Mouse (Mus musculus) hindbrain, postnatal 0 days (tissue): ENCODE results near the gene Gm17190. TPM values are rescaled to one million over a fixed set of nuclear protein-coding genes. Genes with fewer than 3 reads are reported as not detected.

ENCODE experiments used
- ATAC-seq: fragments of 200-750 bp; cut with Nextera tagmentation; 2 replicates; pipeline ENCODE4 v1.8.0; 2017; ENCODE audit warnings: mild to moderate bottlenecking, moderate TSS enrichment, moderate library complexity
- DNase-seq: peaks from one replicate; pipeline ENCODE4 v3.0.0-alpha.2; 2015; ENCODE audit warnings: low spot score
- H3K27ac ChIP-seq: fragments of 300-500 bp; sonication (generic); 2 replicates; pipeline ENCODE4 v1.5.1; 2014; ENCODE audit warnings: mild to moderate bottlenecking
- H3K27me3 ChIP-seq: fragments of 300-500 bp; sonication (generic); 2 replicates; pipeline ENCODE4 v1.6.1; 2014; ENCODE audit warnings: low read length, mixed read lengths; ENCODE audit not compliant: insufficient read depth
- H3K36me3 ChIP-seq: fragments of 300-500 bp; sonication (generic); 2 replicates; pipeline ENCODE4 v1.6.1; 2014; ENCODE audit warnings: low read length, mixed read lengths; ENCODE audit not compliant: insufficient read depth
- H3K4me1 ChIP-seq: fragments of 300-500 bp; sonication (generic); 2 replicates; pipeline ENCODE4 v1.6.1; 2014; ENCODE audit warnings: antibody characterized with exemption, low read length, mixed read lengths; ENCODE audit not compliant: insufficient read depth
- H3K4me2 ChIP-seq: fragments of 300-500 bp; sonication (generic); 2 replicates; pipeline ENCODE4 v1.6.1; 2014; ENCODE audit warnings: low read depth, mild to moderate bottlenecking, low read length, moderate library complexity, mixed read lengths
- H3K4me3 ChIP-seq: fragments of 300-500 bp; sonication (generic); 2 replicates; pipeline ENCODE4 v1.5.1; 2014; ENCODE audit warnings: low read length
- H3K9ac ChIP-seq: fragments of 300-500 bp; sonication (generic); replicated peaks from 2 replicates; pipeline ENCODE4 v1.6.1; 2014; ENCODE audit warnings: mild to moderate bottlenecking, low read length, moderate library complexity, mixed read lengths
- H3K9me3 ChIP-seq: fragments of 300-500 bp; sonication (generic); 2 replicates; pipeline ENCODE4 v1.6.1; 2016; ENCODE audit warnings: low read length, mixed read lengths
- CTCF ChIP-seq: IDR thresholded peaks from 2 replicates; pipeline ENCODE4 v1.5.1; 2016; ENCODE audit warnings: antibody characterized with exemption, control low read depth, low read depth
- WGBS: fragments of 180-500 bp; shearing (Covaris S2); extraction: QIAGEN DNeasy Blood & Tissue Kit; methylation state at CpG from one replicate; pipeline ENCODE4 v1.1.7; 2014; 5-methylcytosine and 5-hydroxymethylcytosine counted together
- polyA plus RNA-seq: library from polyadenylated mRNA; unstranded; fragments of >200 nt; fragmentation: Nextera tagmentation; extraction: Ambion mirVana; gene quantifications from 2 replicates; pipeline ENCODE4 v1.2.1, GENCODE M21; 2015
- total RNA-seq: library from RNA; depleted of rRNA; stranded (reverse); fragments of >200 nt; gene quantifications from 2 replicates; pipeline ENCODE4 v1.2.3, GENCODE M21; 2014

The Gm17190 gene
- total and polyA plus RNA-seq, 2 experiments from 2014 or later = 0.26 TPM; not detected in 1

GRCm38 (mm10) chr13:96085581-96086302, 3.9 kb downstream of the Gm17190 start:
- 81% methylated on average over 7 of the region's 7 CpGs for WGBS
- H3K4me1 ChIP-seq = no peaks in the 10 kb centered on the region
- no peaks in the 10 kb centered on the region for H3K36me3 ChIP-seq
- no peak overlapping the region for H3K4me2 ChIP-seq
- H3K27me3 ChIP-seq = no peaks in the 10 kb centered on the region
- ATAC-seq (no peak), DNase-seq (no peak)
- H3K4me3 ChIP-seq = no peak overlapping the region
- no peak for TF ChIP-seq CTCF
- no peak overlapping the region for H3K9ac ChIP-seq
- H3K27ac ChIP-seq = no peak overlapping the region
- no peaks in the 10 kb centered on the region for H3K9me3 ChIP-seq

- Histone ChIP-seq H3K27ac (no peak overlapping the region), H3K9me3 (no peaks in the 10 kb centered on the region), H3K36me3 (no peaks in the 10 kb centered on the region), H3K27me3 (no peaks in the 10 kb centered on the region), H3K9ac (no peak overlapping the region), H3K4me1 (no peaks in the 10 kb centered on the region), H3K4me3 (no peak overlapping the region), H3K4me2 (no peak overlapping the region)
- TF ChIP-seq CTCF = no peak
- ATAC-seq = no peak
- no peak for DNase-seq
- 61% methylated on average over 4 of the region's 4 CpGs for WGBS
Measured at GRCm38 (mm10) chr13:96090929-96091328, 9.1 kb downstream of the Gm17190 start.

DNA sequence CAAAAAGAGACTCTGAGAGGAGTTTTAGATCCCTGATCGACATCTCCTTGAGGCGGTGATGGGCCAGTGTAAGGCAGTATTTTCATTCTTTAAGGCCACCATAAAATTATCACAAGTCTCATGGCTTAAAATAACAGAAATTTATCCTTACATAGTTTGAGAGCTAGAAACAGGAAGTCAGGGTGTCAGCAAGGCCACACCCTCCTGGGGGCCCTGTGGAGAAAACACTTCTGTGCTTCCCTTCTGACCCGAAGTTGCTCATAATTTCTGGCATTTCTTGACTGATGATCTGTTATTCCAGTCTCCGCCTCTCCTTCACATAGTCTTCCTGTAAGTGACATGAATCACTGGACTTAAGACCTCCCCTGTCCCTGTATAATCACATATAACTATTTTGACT, 24.5 kb downstream of the Gm17190 start:
- H3K27me3 ChIP-seq = no peaks in the 10 kb centered on the region
- H3K9ac ChIP-seq = no peak overlapping the region
- 91% methylated on average over 4 of the region's 4 CpGs for WGBS
- no peaks in the 10 kb centered on the region for H3K36me3 ChIP-seq
- no peak for TF ChIP-seq CTCF
- no peaks in the 10 kb centered on the region for H3K9me3 ChIP-seq
- no peak overlapping the region for H3K27ac ChIP-seq
- DNase-seq (no peak), ATAC-seq (no peak)
- no peaks in the 10 kb centered on the region for H3K4me1 ChIP-seq
- no peak overlapping the region for H3K4me2 ChIP-seq
- no peak overlapping the region for H3K4me3 ChIP-seq

- no peak for TF ChIP-seq CTCF
- ATAC-seq (no peak), DNase-seq (no peak)
- H3K4me3 ChIP-seq = no peak overlapping the region
- 45% methylated on average over 3 of the region's 3 CpGs for WGBS
- H3K36me3 ChIP-seq = no peaks in the 10 kb centered on the region
- H3K4me2 ChIP-seq = no peak overlapping the region
- no peaks in the 10 kb centered on the region for H3K9me3 ChIP-seq
- no peaks in the 10 kb centered on the region for H3K27me3 ChIP-seq
- 0 out of 2 replicates have a peak, but pooled peaks cover 4% of the 10 kb centered on the region for H3K4me1 ChIP-seq
- H3K9ac ChIP-seq = no peak overlapping the region
- H3K27ac ChIP-seq = no peak overlapping the region
Measured at GRCm38 (mm10) chr13:96110767-96111166, 28.9 kb downstream of the Gm17190 start.

DNA sequence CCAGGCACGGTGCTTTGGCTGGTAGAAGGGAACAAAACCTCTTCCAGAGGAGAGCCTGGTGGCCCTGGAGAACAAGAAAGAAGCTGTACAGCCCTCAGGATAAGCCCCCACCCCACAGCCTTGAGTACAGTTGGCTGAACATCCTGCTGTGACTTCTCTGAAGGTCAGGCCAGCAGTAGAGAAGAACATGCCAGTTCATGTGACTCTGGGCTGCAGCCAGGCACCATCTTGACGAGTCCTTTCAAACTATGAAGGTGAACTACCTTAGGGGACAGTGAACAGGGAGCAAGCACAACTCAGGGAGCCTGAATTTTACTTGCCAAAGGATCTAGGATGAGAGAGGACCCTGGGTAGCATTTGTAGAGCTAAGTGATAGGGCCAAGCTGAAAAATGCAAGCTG, 30.9 kb downstream of the Gm17190 start:
- Histone ChIP-seq H3K27ac (no peak overlapping the region), H3K4me1 (0 out of 2 replicates have a peak, but pooled peaks cover 4% of the 10 kb centered on the region), H3K36me3 (no peaks in the 10 kb centered on the region), H3K4me2 (no peak overlapping the region), H3K4me3 (no peak overlapping the region), H3K9me3 (no peaks in the 10 kb centered on the region), H3K27me3 (no peaks in the 10 kb centered on the region), H3K9ac (no peak overlapping the region)
- ATAC-seq (no peak), DNase-seq (no peak)
- WGBS = 77% methylated on average over 2 of the region's 2 CpGs
- TF ChIP-seq CTCF = no peak

GRCm38 (mm10) chr13:96125011-96125410, 43.2 kb downstream of the Gm17190 start:
- Histone ChIP-seq H3K4me3 (no peak overlapping the region), H3K4me2 (no peak overlapping the region), H3K4me1 (no peaks in the 10 kb centered on the region), H3K27me3 (no peaks in the 10 kb centered on the region), H3K27ac (no peak overlapping the region), H3K9ac (no peak overlapping the region), H3K36me3 (no peaks in the 10 kb centered on the region), H3K9me3 (no peaks in the 10 kb centered on the region)
- WGBS = 70% methylated on average over 5 of the region's 5 CpGs
- TF ChIP-seq CTCF = no peak
- DNase-seq = no peak
- ATAC-seq = no peak

DNA sequence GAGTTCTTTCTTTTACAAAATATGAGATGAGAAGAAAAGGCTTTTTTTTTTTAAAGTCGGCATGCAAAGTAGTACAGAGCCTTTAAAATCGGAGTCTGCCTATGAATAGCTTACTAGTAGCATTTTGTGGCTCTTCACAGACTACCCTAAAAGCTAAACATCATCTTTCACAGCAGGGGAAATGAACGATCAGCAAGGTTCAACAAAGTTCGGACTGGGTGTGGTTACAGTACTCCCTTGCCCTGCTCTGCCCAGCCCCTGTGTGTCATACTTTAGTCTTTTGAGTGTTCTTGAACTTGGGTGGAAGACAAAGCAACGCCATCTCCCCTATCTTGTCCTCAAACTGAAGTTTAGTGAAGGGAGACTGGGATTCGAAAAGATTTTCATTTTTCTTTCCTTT, 44.8 kb downstream of the Gm17190 start:
- 83% methylated on average over 6 of the region's 6 CpGs for WGBS
- H3K4me1 ChIP-seq = no peaks in the 10 kb centered on the region
- H3K27me3 ChIP-seq = no peaks in the 10 kb centered on the region
- ATAC-seq = no peak
- H3K27ac ChIP-seq = no peak overlapping the region
- H3K9me3 ChIP-seq = no peaks in the 10 kb centered on the region
- DNase-seq = no peak
- H3K4me3 ChIP-seq = no peak overlapping the region
- no peak overlapping the region for H3K9ac ChIP-seq
- H3K36me3 ChIP-seq = no peaks in the 10 kb centered on the region
- H3K4me2 ChIP-seq = no peak overlapping the region
- TF ChIP-seq CTCF = no peak
